Mouse (Mus musculus) kidney, embryonic 15.5 days (tissue): ENCODE data around the gene Selenom. TPM values are rescaled to one million over a fixed set of nuclear protein-coding genes. Genes with fewer than 3 reads are reported as not detected.

ENCODE experiments used
- ATAC-seq: fragments of 200-750 bp; cut with Nextera tagmentation; replicated peaks from 2 replicates; pipeline ENCODE4 v1.8.0; 2017; ENCODE audit warnings: moderate TSS enrichment; ENCODE audit not compliant: low FRiP score
- H3K27ac ChIP-seq: fragments of 300-500 bp; sonication (generic); 2 replicates; pipeline ENCODE4 v1.5.1; 2015; ENCODE audit warnings: mild to moderate bottlenecking, inconsistent platforms
- H3K27me3 ChIP-seq: fragments of 300-500 bp; sonication (generic); 2 replicates; pipeline ENCODE4 v1.6.1; 2015; ENCODE audit warnings: inconsistent platforms
- H3K36me3 ChIP-seq: fragments of 300-500 bp; sonication (generic); 2 replicates; pipeline ENCODE4 v1.6.1; 2015; ENCODE audit warnings: inconsistent platforms
- H3K4me1 ChIP-seq: fragments of 300-500 bp; sonication (generic); 2 replicates; pipeline ENCODE4 v1.6.1; 2015; ENCODE audit warnings: inconsistent platforms
- H3K4me2 ChIP-seq: fragments of 300-500 bp; sonication (generic); 2 replicates; pipeline ENCODE4 v1.6.1; 2015; ENCODE audit warnings: moderate library complexity, mild to moderate bottlenecking, inconsistent platforms
- H3K4me3 ChIP-seq: fragments of 300-500 bp; sonication (generic); replicated peaks from 2 replicates; pipeline ENCODE4 v1.5.1; 2015; ENCODE audit warnings: mild to moderate bottlenecking, inconsistent platforms
- H3K9ac ChIP-seq: fragments of 300-500 bp; sonication (generic); 2 replicates; pipeline ENCODE4 v1.6.1; 2015; ENCODE audit warnings: mild to moderate bottlenecking, inconsistent platforms
- H3K9me3 ChIP-seq: fragments of 300-500 bp; sonication (generic); replicated peaks from 2 replicates; pipeline ENCODE4 v1.6.1; 2016; ENCODE audit warnings: inconsistent platforms
- WGBS: fragments of 180-500 bp; shearing (Covaris S2); methylation state at CpG from one replicate; pipeline ENCODE4 v1.1.7; 2015; ENCODE audit warnings: mixed read lengths; 5-methylcytosine and 5-hydroxymethylcytosine counted together
- polyA plus RNA-seq: library from polyadenylated mRNA; unstranded; fragments of >200 nt; fragmentation: Nextera tagmentation; extraction: Ambion mirVana; gene quantifications from 2 replicates; pipeline ENCODE4 v1.2.1, GENCODE M21; 2015

The Selenom gene
- 105 and 112 TPM in 2 replicates for polyA plus RNA-seq

GRCm38 (mm10) chr11:3514529-3515054, at the start of gene Selenom:
TSS of gene Selenom (plus strand) at chr11:3514684.
- under 1% methylated on average over 26 of the region's 26 CpGs for WGBS
- peak within 1 kb of the TSS; percentile 39 for H3K9ac ChIP-seq
- peak within 1 kb of the TSS; percentile 48 for H3K4me3 ChIP-seq
- ATAC-seq: peak; percentile 72
- H3K27ac ChIP-seq: peak within 1 kb of the TSS; percentile 39; the same call in 1 of the 2 replicates
- no peaks in the 10 kb centered on the region for H3K9me3 ChIP-seq
- H3K27me3 ChIP-seq: no peaks in the 10 kb centered on the region
- H3K36me3 ChIP-seq: peaks cover 10% of the 10 kb centered on the region
- H3K4me2 ChIP-seq: peak within 1 kb of the TSS; percentile 63
- H3K4me1 ChIP-seq: peaks cover 36% of the 10 kb centered on the region

DNA sequence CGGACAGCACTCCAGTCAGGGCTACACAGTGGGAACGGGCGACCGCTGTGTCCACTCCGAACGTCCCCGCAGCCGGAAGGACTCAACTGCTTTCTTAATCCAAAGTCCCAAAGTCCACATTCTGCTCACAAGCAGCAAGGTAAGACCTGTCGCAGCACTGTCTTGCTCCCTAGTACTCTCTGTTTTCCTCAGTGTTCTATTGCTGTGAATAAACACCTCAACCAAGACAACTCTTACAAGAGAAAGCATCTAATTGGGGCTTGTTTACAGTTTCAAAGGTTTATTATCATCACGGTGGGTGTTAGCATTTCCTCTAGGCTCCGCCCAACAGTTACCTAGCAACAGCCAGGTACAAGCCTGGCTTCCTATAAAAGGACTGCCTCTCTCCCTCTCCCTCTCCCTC, 43.0 kb upstream of the Selenom start:
- Histone ChIP-seq H3K9ac (no peak overlapping the region), H3K36me3 (no peaks in the 10 kb centered on the region), H3K27ac (no peak overlapping the region), H3K4me3 (no peak overlapping the region), H3K4me2 (0 out of 2 replicates have a peak overlapping the region, but pooled peaks have one; percentile 27), H3K4me1 (no peaks in the 10 kb centered on the region), H3K27me3 (no peaks in the 10 kb centered on the region), H3K9me3 (no peaks in the 10 kb centered on the region)
- WGBS: 18% methylated on average over 11 of the region's 11 CpGs
- ATAC-seq: peak; percentile 58; the same call in 1 of the 2 replicates

GRCm38 (mm10) chr11:3472484-3472883, 42.0 kb upstream of the Selenom start:
- 24% methylated on average over 1 of the region's 1 CpGs for WGBS
- Histone ChIP-seq H3K27me3 (no peaks in the 10 kb centered on the region), H3K27ac (no peak overlapping the region), H3K36me3 (no peaks in the 10 kb centered on the region), H3K9me3 (no peaks in the 10 kb centered on the region), H3K4me1 (no peaks in the 10 kb centered on the region), H3K4me2 (no peak overlapping the region), H3K4me3 (no peak overlapping the region), H3K9ac (no peak overlapping the region)
- no peak; the same call in 1 of the 2 replicates for ATAC-seq

- H3K4me1 ChIP-seq: no peaks in the 10 kb centered on the region
- no peaks in the 10 kb centered on the region for H3K36me3 ChIP-seq
- H3K4me2 ChIP-seq: no peak overlapping the region
- no peak overlapping the region for H3K4me3 ChIP-seq
- no peaks in the 10 kb centered on the region for H3K9me3 ChIP-seq
- no peaks in the 10 kb centered on the region for H3K27me3 ChIP-seq
- no peak for ATAC-seq
- 90% methylated on average over 7 of the region's 7 CpGs for WGBS
- no peak overlapping the region for H3K9ac ChIP-seq
- H3K27ac ChIP-seq: no peak overlapping the region
Measured at GRCm38 (mm10) chr11:3474480-3475115, 39.9 kb upstream of the Selenom start.

DNA sequence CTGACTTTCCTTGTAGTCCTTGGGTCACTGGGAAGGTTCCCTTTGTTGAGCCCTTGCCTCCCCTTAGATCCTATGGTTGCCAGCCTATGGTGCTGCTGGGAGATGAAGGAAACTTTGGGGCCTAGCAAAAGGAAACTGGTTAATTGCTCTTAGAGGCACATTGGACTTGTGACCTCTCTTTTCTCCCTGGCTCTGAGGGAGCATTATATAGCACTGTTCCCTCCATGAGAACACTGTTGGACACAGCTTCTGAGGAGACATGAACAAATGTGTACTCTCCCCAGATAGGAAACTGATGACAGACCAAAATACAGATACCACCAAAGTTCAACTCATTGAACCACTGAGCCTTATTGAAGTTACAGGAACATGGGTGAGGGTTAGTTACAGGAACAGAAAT, 39.0 kb upstream of the Selenom start:
- Histone ChIP-seq H3K27ac (no peak overlapping the region), H3K4me1 (no peaks in the 10 kb centered on the region), H3K9me3 (no peaks in the 10 kb centered on the region), H3K4me3 (no peak overlapping the region), H3K36me3 (no peaks in the 10 kb centered on the region), H3K9ac (no peak overlapping the region), H3K4me2 (no peak overlapping the region), H3K27me3 (no peaks in the 10 kb centered on the region)
- ATAC-seq: no peak

GRCm38 (mm10) chr11:3483980-3484642, 30.4 kb upstream of the Selenom start:
- Histone ChIP-seq H3K4me1 (peaks cover 5% of the 10 kb centered on the region; the same call in 1 of the 2 replicates), H3K36me3 (no peaks in the 10 kb centered on the region), H3K9ac (no peak overlapping the region), H3K4me3 (no peak overlapping the region), H3K27ac (0 out of 2 replicates have a peak overlapping the region, but pooled peaks have one; percentile 18), H3K9me3 (no peaks in the 10 kb centered on the region), H3K27me3 (no peaks in the 10 kb centered on the region), H3K4me2 (no peak overlapping the region)
- WGBS: 56% methylated on average over 11 of the region's 11 CpGs
- ATAC-seq: no peak

GRCm38 (mm10) chr11:3486349-3486748, 28.1 kb upstream of the Selenom start:
- H3K4me3 ChIP-seq: no peak overlapping the region
- no peak overlapping the region for H3K4me2 ChIP-seq
- peaks cover 5% of the 10 kb centered on the region; the same call in 1 of the 2 replicates for H3K4me1 ChIP-seq
- no peaks in the 10 kb centered on the region for H3K27me3 ChIP-seq
- H3K9me3 ChIP-seq: no peaks in the 10 kb centered on the region
- WGBS: 73% methylated on average over 7 of the region's 7 CpGs
- no peak for ATAC-seq
- H3K9ac ChIP-seq: no peak overlapping the region
- no peak overlapping the region for H3K27ac ChIP-seq
- H3K36me3 ChIP-seq: no peaks in the 10 kb centered on the region

DNA sequence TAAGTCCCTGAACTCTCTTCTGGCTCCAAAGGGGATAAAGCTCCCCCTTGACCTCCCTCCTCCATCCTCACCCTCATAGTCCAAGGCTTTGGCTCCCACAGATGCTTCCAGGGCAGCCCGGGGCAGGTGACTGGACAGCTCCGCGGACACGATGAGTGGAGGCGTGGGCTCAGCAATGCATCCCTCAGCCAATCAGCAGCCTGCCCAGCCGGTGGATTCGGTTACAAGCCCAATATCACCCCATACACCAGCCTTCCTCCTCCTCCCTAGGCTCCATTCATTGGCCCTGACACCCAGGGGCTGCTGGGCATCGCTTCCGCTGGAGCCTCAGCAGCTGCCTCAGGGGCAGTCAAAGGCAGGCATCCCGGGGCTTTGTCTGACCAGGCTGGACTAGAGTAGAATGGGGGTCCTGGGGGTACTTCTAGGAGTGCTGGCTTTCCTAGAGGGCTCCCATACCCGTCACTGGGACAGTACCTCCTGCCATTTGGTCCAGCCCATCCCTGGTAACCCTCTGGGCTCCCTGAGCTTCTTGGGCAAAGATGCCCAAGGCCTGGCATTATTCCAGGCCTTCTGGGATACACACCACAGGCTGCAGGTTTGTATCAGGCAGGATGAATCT, 26.4 kb upstream of the Selenom start, which contains the start of gene Pla2g3:
TSS of gene Pla2g3 (plus strand) at position 333 of the 619 bp plus-strand sequence.
- Histone ChIP-seq H3K9ac (no peak within 1 kb of the TSS), H3K27me3 (no peaks in the 10 kb centered on the region), H3K4me1 (peaks cover 5% of the 10 kb centered on the region; the same call in 1 of the 2 replicates), H3K4me3 (no peak within 1 kb of the TSS), H3K36me3 (no peaks in the 10 kb centered on the region), H3K9me3 (no peaks in the 10 kb centered on the region), H3K4me2 (peak within 1 kb of the TSS; percentile 30), H3K27ac (no peak within 1 kb of the TSS)
- ATAC-seq: peak; percentile 54; the same call in 1 of the 2 replicates
- 9% methylated on average over 11 of the region's 11 CpGs for WGBS

- Histone ChIP-seq H3K4me3 (no peak overlapping the region), H3K9ac (no peak overlapping the region), H3K36me3 (no peaks in the 10 kb centered on the region), H3K27ac (no peak overlapping the region), H3K4me1 (peaks cover 5% of the 10 kb centered on the region; the same call in 1 of the 2 replicates), H3K27me3 (no peaks in the 10 kb centered on the region), H3K9me3 (no peaks in the 10 kb centered on the region), H3K4me2 (no peak overlapping the region)
- 86% methylated on average over 5 of the region's 5 CpGs for WGBS
- ATAC-seq: no peak
Measured at GRCm38 (mm10) chr11:3489036-3489435, 25.4 kb upstream of the Selenom start.

DNA sequence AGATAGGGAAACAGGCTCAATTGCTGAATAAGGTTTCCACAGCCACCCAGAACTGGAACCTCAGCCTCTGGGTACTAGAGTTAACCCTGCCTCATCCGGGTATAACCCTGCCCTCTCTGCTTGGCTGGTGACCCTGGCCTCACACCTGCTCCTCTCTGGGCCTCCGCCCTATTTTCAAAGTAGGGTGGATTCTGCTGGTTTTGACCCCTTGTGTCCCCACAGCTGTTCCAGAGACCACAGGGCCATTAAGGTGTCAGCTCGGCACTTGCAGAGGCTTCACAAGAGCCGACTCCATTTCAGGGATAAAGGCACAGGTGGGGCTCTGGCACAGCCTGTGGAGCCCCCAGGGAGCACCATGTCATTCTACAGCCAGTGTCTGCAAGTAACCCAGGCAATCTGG, 21.7 kb upstream of the Selenom start:
- WGBS: 53% methylated on average over 4 of the region's 4 CpGs
- no peak for ATAC-seq
- Histone ChIP-seq H3K36me3 (no peaks in the 10 kb centered on the region), H3K4me3 (no peak overlapping the region), H3K9ac (no peak overlapping the region), H3K9me3 (no peaks in the 10 kb centered on the region), H3K27ac (no peak overlapping the region), H3K4me2 (no peak overlapping the region), H3K27me3 (no peaks in the 10 kb centered on the region), H3K4me1 (peaks cover 11% of the 10 kb centered on the region; the same call in 1 of the 2 replicates)

GRCm38 (mm10) chr11:3494857-3495256, 19.6 kb upstream of the Selenom start:
- Histone ChIP-seq H3K36me3 (no peaks in the 10 kb centered on the region), H3K9me3 (no peaks in the 10 kb centered on the region), H3K4me2 (no peak overlapping the region), H3K27ac (no peak overlapping the region), H3K4me1 (peaks cover 6% of the 10 kb centered on the region; the same call in 1 of the 2 replicates), H3K9ac (no peak overlapping the region), H3K4me3 (no peak overlapping the region), H3K27me3 (no peaks in the 10 kb centered on the region)
- 79% methylated on average over 17 of the region's 17 CpGs for WGBS
- ATAC-seq: no peak

DNA sequence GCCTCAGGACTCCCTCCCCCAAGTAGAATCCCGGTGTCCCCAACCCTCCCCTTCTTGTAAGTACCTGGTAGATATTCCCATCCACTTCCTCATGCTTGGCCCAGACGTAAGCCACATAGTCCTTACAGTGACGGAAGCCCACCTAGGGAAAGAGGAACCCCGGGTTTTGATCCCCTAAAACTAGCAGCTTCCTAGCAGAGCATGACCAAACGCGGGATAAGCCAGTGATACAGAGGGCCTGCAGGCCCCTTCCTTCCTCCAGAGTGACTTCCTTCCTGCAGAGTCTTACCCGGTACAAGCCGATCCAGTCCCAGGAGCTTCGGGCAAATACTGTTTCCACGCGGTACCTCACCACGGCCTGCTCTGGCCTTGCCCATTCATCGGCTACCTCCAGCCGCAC, 19.0 kb upstream of the Selenom start:
- Histone ChIP-seq H3K4me1 (peaks cover 6% of the 10 kb centered on the region; the same call in 1 of the 2 replicates), H3K36me3 (no peaks in the 10 kb centered on the region), H3K27me3 (no peaks in the 10 kb centered on the region), H3K9me3 (no peaks in the 10 kb centered on the region), H3K9ac (no peak overlapping the region), H3K4me3 (no peak overlapping the region), H3K4me2 (no peak overlapping the region), H3K27ac (no peak overlapping the region)
- no peak for ATAC-seq
- WGBS: 78% methylated on average over 14 of the region's 14 CpGs
